In genomic region chr6:133904501-133904900, GRCm38 (mm10) we compare ENCODE assay signal across 9 mouse cellular contexts. TPM values are rescaled to one million over a fixed set of nuclear protein-coding genes. Genes with fewer than 3 reads are reported as not detected.
DNase-seq lines count a peak whose midpoint lies in the region; ATAC-seq and TF ChIP-seq lines count a peak whose summit lies in the region.
"Had no signal": no experiment of that assay in that cellular context is flagged by ENCODE, and none has a peak within 500 bp of the region (broad histone marks: within the 10 kb centered on the region; RNA-seq: fewer than 3 reads in every experiment).

No protein-coding gene starts in this region.

- DNase-seq in hindbrain, embryonic 11.5 days (ENCODE audit: low spot score): peak; percentile 45
- DNase-seq in thymus, adult 2 months: peak; percentile 3
- no peak for DNase-seq in thymus, adult 18-20 months
- DNase-seq in retina, postnatal 1 day: peak; percentile 50
- no peak for DNase-seq in frontal cortex, postnatal 10 days (ENCODE audit: low spot score in 2 of 2)
- no peak for DNase-seq in cerebellum, adult 11 months

- no peak for TF ChIP-seq POLR2A in thymus, adult 2 months (IDR thresholded peaks at IDR 0.05; ENCODE audit: control insufficient read depth, extremely low read depth, insufficient read depth, low read length, poor library complexity)
- no peak for TF ChIP-seq POLR2A in cortical plate, adult 2 months (IDR thresholded peaks at IDR 0.05; ENCODE audit: extremely low read depth, insufficient read depth, low read length)

- H3K4me3 ChIP-seq in hindbrain, embryonic 11.5 days (ENCODE audit: low read depth, low read length): no peak overlapping the region
- no peak overlapping the region for H3K4me3 ChIP-seq in hindbrain, embryonic 12.5 days
- H3K4me3 ChIP-seq in thymus, adult 2 months (ENCODE audit: control insufficient read depth, insufficient read depth, low read length): no peak overlapping the region
- H3K4me3 ChIP-seq in cortical plate, adult 2 months (ENCODE audit: insufficient read depth, low read length): no peak overlapping the region

- H3K9me3 ChIP-seq in hindbrain, embryonic 11.5 days (ENCODE audit: control insufficient read depth, low read length): no peaks in the 10 kb centered on the region
- H3K9me3 ChIP-seq in hindbrain, embryonic 12.5 days (replicated peaks): no peaks in the 10 kb centered on the region

- no peak overlapping the region for H3K27ac ChIP-seq in hindbrain, embryonic 11.5 days (ENCODE audit: low read depth, low read length)
- H3K27ac ChIP-seq in hindbrain, embryonic 12.5 days: no peak overlapping the region
- H3K27ac ChIP-seq in thymus, adult 2 months (ENCODE audit: control insufficient read depth, insufficient read depth, low read length): no peak overlapping the region
- H3K27ac ChIP-seq in cortical plate, adult 2 months (ENCODE audit: insufficient read depth, low read length): no peak overlapping the region

- no peaks in the 10 kb centered on the region for H3K27me3 ChIP-seq in hindbrain, embryonic 11.5 days (ENCODE audit: control insufficient read depth, insufficient read depth, low read length)
- no peaks in the 10 kb centered on the region for H3K27me3 ChIP-seq in hindbrain, embryonic 12.5 days
- H3K27me3 ChIP-seq in thymus, adult 2 months (ENCODE audit: control insufficient read depth, insufficient read depth, low read length): no peaks in the 10 kb centered on the region

- no peaks in the 10 kb centered on the region for H3K36me3 ChIP-seq in hindbrain, embryonic 11.5 days (ENCODE audit: control insufficient read depth, insufficient read depth, low read length)
- H3K36me3 ChIP-seq in hindbrain, embryonic 12.5 days: no peaks in the 10 kb centered on the region
- H3K36me3 ChIP-seq in thymus, adult 2 months (ENCODE audit: control insufficient read depth, insufficient read depth, low read length): no peaks in the 10 kb centered on the region

- H3K4me1 ChIP-seq in hindbrain, embryonic 11.5 days (replicated peaks; ENCODE audit: control insufficient read depth, insufficient read depth, low read length): no peaks in the 10 kb centered on the region
- no peaks in the 10 kb centered on the region for H3K4me1 ChIP-seq in hindbrain, embryonic 12.5 days
- H3K4me1 ChIP-seq in thymus, adult 2 months (replicated peaks; ENCODE audit: control insufficient read depth, insufficient read depth, low read length): no peaks in the 10 kb centered on the region
- H3K4me1 ChIP-seq in cortical plate, adult 2 months (ENCODE audit: control insufficient read depth, insufficient read depth, low read length): no peaks in the 10 kb centered on the region

- TF ChIP-seq CTCF in thymus, adult 2 months (IDR thresholded peaks at IDR 0.05; ENCODE audit: borderline replicate concordance, control insufficient read depth, extremely low read depth, insufficient read depth, low read length, poor library complexity): no peak
- peak; percentile 26; the same call in 1 of the 2 replicates for TF ChIP-seq CTCF in cortical plate, adult 2 months (IDR thresholded peaks at IDR 0.05; ENCODE audit: extremely low read depth, insufficient read depth, low read length)

- no peak overlapping the region for H3K9ac ChIP-seq in hindbrain, embryonic 11.5 days (ENCODE audit: low read depth, low read length)
- no peak overlapping the region for H3K9ac ChIP-seq in hindbrain, embryonic 12.5 days

- ATAC-seq in hindbrain, embryonic 11.5 days (ENCODE audit: low FRiP score): no peak
- no peak for ATAC-seq in hindbrain, embryonic 12.5 days (ENCODE audit: low FRiP score)

- 37% methylated on average over 5 of the region's 5 CpGs for WGBS in hindbrain, embryonic 11.5 days
- WGBS in hindbrain, embryonic 12.5 days: 37% methylated on average over 5 of the region's 5 CpGs
- WGBS in thymus, adult 2 months: 9% methylated on average over 5 of the region's 5 CpGs

- no peak overlapping the region for H3K4me2 ChIP-seq in hindbrain, embryonic 11.5 days (replicated peaks; ENCODE audit: low read depth, low read length)
- H3K4me2 ChIP-seq in hindbrain, embryonic 12.5 days (replicated peaks): no peak overlapping the region

RNA-seq across cellular contexts. Expression of gene Kap, which starts 50.9 kb away (rescaled TPM):
- polyA plus RNA-seq in hindbrain, embryonic 11.5 days (2014; fragmentation: Nextera tagmentation; extraction: Ambion mirVana): not detected in 2 replicates
- not detected in 2 replicates for polyA plus RNA-seq in hindbrain, embryonic 12.5 days (2016; fragmentation: Nextera tagmentation; extraction: Ambion mirVana)
- polyA plus RNA-seq in thymus, adult 2 months (2012; rRNA removed): 1.1 TPM in 1 of 2 replicates, not detected in the other
- polyA plus RNA-seq in cortical plate, adult 2 months (2012; rRNA removed): not detected in 2 replicates
- polyA plus RNA-seq: lung, embryonic 16.5 days had no signal

Comparison
In these comparisons a context has a peak if more than half of its experiments do, and no peak if none do; other contexts are left out.
1. DNase-seq: peak in hindbrain, embryonic 11.5 days (single experiment), thymus, adult 2 months (single experiment) and retina, postnatal 1 day (single experiment); none in thymus, adult 18-20 months (0 of 2), frontal cortex, postnatal 10 days (0 of 2) and cerebellum, adult 11 months (single experiment).